Mouse (Mus musculus): ENCODE data around the gene Elp5. TPM values are rescaled to one million over a fixed set of nuclear protein-coding genes. Genes with fewer than 3 reads are reported as not detected.
A peak's percentile ranks its signal among the peaks of the same experiment; 100 is the strongest.

Elp5 gene
- polyA plus RNA-seq, 1 experiment from 2014 or later: 76.4 TPM

GRCm38 (mm10) chr11:69980196-69981140, 1.8 kb downstream of the Elp5 start:
- ChIA-PET POLR2A (interaction anchor here (0.9 to 2.2 kb wide), 4 partner anchors 11 to 52 kb away, joined by 3 to 16 read pairs (median 6); partner anchors contain the start of gene Gabarap), CTCF (interaction anchor here (1.3 kb wide), 1 partner anchor 46 kb away, joined by 4 read pairs; no protein-coding TSS in a partner anchor)
- ATAC-seq (peak; percentile 66), DNase-seq (ENCODE audit: low read depth, low spot score) (peak; percentile 96)
- in situ Hi-C loops (cut with MboI; ENCODE audit: low pct_unique_long_range_greater_than_20kb): loop anchor here (25.0 kb wide), 2 partner anchors 568 to 893 kb away; partner anchors contain the start of genes Kdm6b, Per1 and Vamp2
- no peak for TF ChIP-seq CTCF (IDR thresholded peaks at IDR 0.05)
- H3K27me3 ChIP-seq: no peaks in the 10 kb centered on the region

- ChIA-PET CTCF (interaction anchor here (1.3 kb wide), 1 partner anchor 46 kb away, joined by 4 read pairs; no protein-coding TSS in a partner anchor), POLR2A (interaction anchor here (1.0 kb wide), 2 partner anchors 18 to 51 kb away, joined by 6 read pairs; no protein-coding TSS in a partner anchor)
- TF ChIP-seq CTCF (IDR thresholded peaks at IDR 0.05): no peak
- H3K27me3 ChIP-seq: no peaks in the 10 kb centered on the region
- no peak for ATAC-seq
- no peak for DNase-seq (ENCODE audit: low read depth, low spot score)
- in situ Hi-C loops (cut with MboI; ENCODE audit: low pct_unique_long_range_greater_than_20kb): loop anchor here (25.0 kb wide), 2 partner anchors 568 to 893 kb away; partner anchors contain the start of genes Kdm6b, Per1 and Vamp2
Measured at GRCm38 (mm10) chr11:69979827-69980195, 2.5 kb downstream of the Elp5 start.

- H3K27me3 ChIP-seq: no peaks in the 10 kb centered on the region
- no peak for ATAC-seq
- DNase-seq (ENCODE audit: low read depth, low spot score): no peak
- TF ChIP-seq CTCF (IDR thresholded peaks at IDR 0.05): no peak
- in situ Hi-C loops (cut with MboI; ENCODE audit: low pct_unique_long_range_greater_than_20kb): loop anchor here (25.0 kb wide), 2 partner anchors 564 to 889 kb away; partner anchors contain the start of genes Kdm6b, Per1 and Vamp2
- ChIA-PET POLR2A (no interaction called here), CTCF (interaction anchor here (1.8 kb wide), 1 partner anchor 21 kb away, joined by 5 read pairs; no protein-coding TSS in a partner anchor)
Measured at GRCm38 (mm10) chr11:69976271-69976670, 6.0 kb downstream of the Elp5 start.

GRCm38 (mm10) chr11:69974907-69975306, 7.4 kb downstream of the Elp5 start:
- ChIA-PET CTCF (interaction anchor here (1.5 to 1.8 kb wide), 2 partner anchors 19 to 26 kb away, joined by 5 read pairs; no protein-coding TSS in a partner anchor), POLR2A (no interaction called here)
- no peak for TF ChIP-seq CTCF (IDR thresholded peaks at IDR 0.05)
- in situ Hi-C loops (cut with MboI; ENCODE audit: low pct_unique_long_range_greater_than_20kb): loop anchor here (25.0 kb wide), 2 partner anchors 563 to 888 kb away; partner anchors contain the start of genes Kdm6b, Per1 and Vamp2
- H3K27me3 ChIP-seq: no peaks in the 10 kb centered on the region
- DNase-seq (ENCODE audit: low read depth, low spot score): no peak
- no peak for ATAC-seq

- H3K27me3 ChIP-seq: no peaks in the 10 kb centered on the region
- TF ChIP-seq CTCF (IDR thresholded peaks at IDR 0.05): no peak
- ChIA-PET POLR2A (interaction anchor here (0.6 kb wide), 1 partner anchor 98 kb away, joined by 3 read pairs; no protein-coding TSS in a partner anchor), CTCF (interaction anchor here (1.2 kb wide), 1 partner anchor 22 kb away, joined by 3 read pairs; the partner anchor contains the start of gene Slc2a4)
- in situ Hi-C loops (cut with MboI; ENCODE audit: low pct_unique_long_range_greater_than_20kb): no loop called here
- ATAC-seq (no peak), DNase-seq (ENCODE audit: low read depth, low spot score) (no peak)
Measured at GRCm38 (mm10) chr11:69970775-69971174, 11.5 kb downstream of the Elp5 start.

- no peaks in the 10 kb centered on the region for H3K27me3 ChIP-seq
- ATAC-seq (no peak), DNase-seq (ENCODE audit: low read depth, low spot score) (no peak)
- no peak for TF ChIP-seq CTCF (IDR thresholded peaks at IDR 0.05)
- CTCF ChIA-PET: interaction anchor here (1.2 kb wide), 1 partner anchor 22 kb away, joined by 3 read pairs; the partner anchor contains the start of gene Slc2a4
- in situ Hi-C loops (cut with MboI; ENCODE audit: low pct_unique_long_range_greater_than_20kb): no loop called here
- POLR2A ChIA-PET: no interaction called here
Measured at GRCm38 (mm10) chr11:69970222-69970621, 12.1 kb downstream of the Elp5 start.

- DNase-seq (ENCODE audit: low read depth, low spot score): no peak
- ChIA-PET POLR2A (no interaction called here), CTCF (no interaction called here)
- H3K27me3 ChIP-seq: peaks cover 5% of the 10 kb centered on the region
- in situ Hi-C loops (cut with MboI; ENCODE audit: low pct_unique_long_range_greater_than_20kb): no loop called here
- TF ChIP-seq CTCF (IDR thresholded peaks at IDR 0.05): no peak
- no peak for ATAC-seq
Measured at GRCm38 (mm10) chr11:69968793-69969192, 13.5 kb downstream of the Elp5 start.

- no peak for TF ChIP-seq CTCF (IDR thresholded peaks at IDR 0.05)
- DNase-seq (ENCODE audit: low read depth, low spot score): no peak
- ChIA-PET CTCF (no interaction called here), POLR2A (no interaction called here)
- H3K27me3 ChIP-seq: peaks cover 13% of the 10 kb centered on the region
- no peak for ATAC-seq
- in situ Hi-C loops (cut with MboI; ENCODE audit: low pct_unique_long_range_greater_than_20kb): no loop called here
Measured at GRCm38 (mm10) chr11:69966860-69967517, 15.3 kb downstream of the Elp5 start.

- POLR2A ChIA-PET: no interaction called here
- in situ Hi-C loops (cut with MboI; ENCODE audit: low pct_unique_long_range_greater_than_20kb): no loop called here
- ATAC-seq: no peak
- no peak for DNase-seq (ENCODE audit: low read depth, low spot score)
- CTCF ChIA-PET: no interaction called here
- TF ChIP-seq CTCF (IDR thresholded peaks at IDR 0.05): no peak
- H3K27me3 ChIP-seq: peaks cover 13% of the 10 kb centered on the region
Measured at GRCm38 (mm10) chr11:69966006-69966859, 16.1 kb downstream of the Elp5 start.

All from Patski (cell line).